In genomic region chr8:124980036-124980435, GRCm38 (mm10) we compare ENCODE assay signal across 13 mouse cellular contexts. TPM values are rescaled to one million over a fixed set of nuclear protein-coding genes. Genes with fewer than 3 reads are reported as not detected.
DNase-seq lines count a peak whose midpoint lies in the region; ATAC-seq and TF ChIP-seq lines count a peak whose summit lies in the region.
"Had no signal": no experiment of that assay in that cellular context is flagged by ENCODE, and none has a peak within 500 bp of the region (broad histone marks: within the 10 kb centered on the region; RNA-seq: fewer than 3 reads in every experiment).

No protein-coding gene starts in this region.

- no peak overlapping the region for H3K4me3 ChIP-seq in lung, embryonic 14.5 days (ENCODE audit: low read depth, low read length)
- no peak overlapping the region for H3K4me3 ChIP-seq in G1E (ENCODE audit: low read depth, low read length)
- H3K4me3 ChIP-seq: embryonic facial prominence, embryonic 13.5 days had no signal

- no peaks in the 10 kb centered on the region for H3K36me3 ChIP-seq in lung, embryonic 14.5 days (ENCODE audit: insufficient read depth)
- no peaks in the 10 kb centered on the region for H3K36me3 ChIP-seq in G1E (replicated peaks)
- H3K36me3 ChIP-seq: embryonic facial prominence, embryonic 13.5 days had no signal

- H3K4me1 ChIP-seq in lung, embryonic 14.5 days (ENCODE audit: insufficient read depth) = no peaks in the 10 kb centered on the region
- no peaks in the 10 kb centered on the region for H3K4me1 ChIP-seq in G1E (ENCODE audit: insufficient read depth, low read depth, low read length)

- peak; percentile 48 for TF ChIP-seq CTCF in lung, embryonic 14.5 days (IDR thresholded peaks at IDR 0.05; ENCODE audit: low read depth)
- peak; percentile 28; the same call in 1 of the 2 replicates for TF ChIP-seq CTCF in G1E (IDR thresholded peaks at IDR 0.05; ENCODE audit: low read depth, low read length)

- no peak for ATAC-seq in lung, embryonic 14.5 days (ENCODE audit: insufficient read depth)
- no peak for ATAC-seq in G1E (ENCODE audit: extremely low read depth, insufficient number of reproducible peaks, low FRiP score, poor library complexity, severe bottlenecking)
- ATAC-seq in granulocyte monocyte progenitor cell, adult 5-6 weeks (replicated peaks; ENCODE audit: poor library complexity, severe bottlenecking) = no peak
- ATAC-seq: activated CD4-positive, CD25-positive, alpha-beta regulatory T cell, adult 4 months; forebrain, embryonic 14.5 days; hindbrain, embryonic 16.5 days had no signal

- H3K27me3 ChIP-seq in lung, embryonic 14.5 days (ENCODE audit: insufficient read depth, low read length) = no peaks in the 10 kb centered on the region
- peaks cover 3% of the 10 kb centered on the region; the same call in 1 of the 2 replicates for H3K27me3 ChIP-seq in G1E (ENCODE audit: insufficient read depth, low read length)
- H3K27me3 ChIP-seq: embryonic facial prominence, embryonic 13.5 days had no signal

- DNase-seq in cerebellum, postnatal 10 days = peak; percentile 10
- no peak for DNase-seq in cerebellum, postnatal 4 days (ENCODE audit: low spot score in 2 of 2)
- no peak for DNase-seq in lung, embryonic 14.5 days
- DNase-seq in lung, adult 18-20 months = no peak
- no peak for DNase-seq in G1E (ENCODE audit: low spot score)
- peak; percentile 29 for DNase-seq in naive thymus-derived CD4-positive, alpha-beta T cell, adult 2 months (ENCODE audit: low read depth)
- DNase-seq in urinary bladder, postnatal 14 days (ENCODE audit: low spot score) = no peak
- DNase-seq: layer of hippocampus, postnatal 36 days had no signal

- no peak overlapping the region for H3K27ac ChIP-seq in lung, embryonic 14.5 days (ENCODE audit: low read depth)
- H3K27ac ChIP-seq: embryonic facial prominence, embryonic 13.5 days had no signal

- no peaks in the 10 kb centered on the region for H3K9me3 ChIP-seq in lung, embryonic 14.5 days (ENCODE audit: low read depth, low read length)
- H3K9me3 ChIP-seq in G1E (replicated peaks) = peaks cover 19% of the 10 kb centered on the region

- no peak overlapping the region for H3K9ac ChIP-seq in lung, embryonic 14.5 days
- H3K9ac ChIP-seq: embryonic facial prominence, embryonic 13.5 days had no signal

- WGBS in lung, embryonic 14.5 days = 92% methylated on average over 3 of the region's 3 CpGs

- no peak overlapping the region for H3K4me2 ChIP-seq in lung, embryonic 14.5 days
- H3K4me2 ChIP-seq: embryonic facial prominence, embryonic 13.5 days had no signal

RNA-seq across cellular contexts. Expression of gene Egln1, which starts 30.9 kb away (rescaled TPM):
- polyA plus RNA-seq in lung, embryonic 14.5 days (2014; fragmentation: Nextera tagmentation; extraction: Ambion mirVana) = 14.4 and 16.2 TPM in 2 replicates
- 39.3 and 40.8 TPM in 2 replicates for total RNA-seq in G1E (2014; fragmentation: Nextera tagmentation)
- total RNA-seq in G1E (2017) = 31.8 and 33.8 TPM in 2 replicates
- polyA plus RNA-seq in G1E (2012) = 17.6 and 19.9 TPM in 2 replicates
- total RNA-seq in granulocyte monocyte progenitor cell, adult 5-6 weeks (2014; fragmentation: Nextera tagmentation) = 24.1 and 24.6 TPM in 2 replicates
- 16.3 and 23.5 TPM in 2 replicates for total RNA-seq in granulocyte monocyte progenitor cell, adult 5-6 weeks (2017)

RNA-seq across cellular contexts. Expression of gene Tsnax, which starts 32.8 kb away (rescaled TPM):
- 131 and 133 TPM in 2 replicates for polyA plus RNA-seq in lung, embryonic 14.5 days (2014; fragmentation: Nextera tagmentation; extraction: Ambion mirVana)
- total RNA-seq in G1E (2014; fragmentation: Nextera tagmentation) (25.5 and 33.2 TPM in 2 replicates), G1E (2017) (45.8 and 49.7 TPM in 2 replicates)
- 17.0 and 17.6 TPM in 2 replicates for polyA plus RNA-seq in G1E (2012)
- 53.0 and 56.1 TPM in 2 replicates for total RNA-seq in granulocyte monocyte progenitor cell, adult 5-6 weeks (2014; fragmentation: Nextera tagmentation)
- 72.8 and 77.1 TPM in 2 replicates for total RNA-seq in granulocyte monocyte progenitor cell, adult 5-6 weeks (2017)

Comparison
In these comparisons a context has a peak if more than half of its experiments do, and no peak if none do; other contexts are left out.
1. DNase-seq: peak in cerebellum, postnatal 10 days (2 of 2) and naive thymus-derived CD4-positive, alpha-beta T cell, adult 2 months (single experiment); none in cerebellum, postnatal 4 days (0 of 2), lung, embryonic 14.5 days (single experiment), lung, adult 18-20 months (0 of 2), G1E (single experiment) and urinary bladder, postnatal 14 days (single experiment).